Mouse (Mus musculus) retina, embryonic 14.5 days (tissue): ENCODE measurements around the gene St7.
A peak's percentile ranks its signal among the peaks of the same experiment; 100 is the strongest.

Experiments used
- DNase-seq: peaks from one replicate; pipeline ENCODE4 v3.0.0-alpha.2; 2015; ENCODE audit warnings: low spot score

The St7 gene

GRCm38 (mm10) chr6:17951779-17952178 is 259.0 kb downstream of the St7 start:
- no peak for DNase-seq

- no peak for DNase-seq
Observed at GRCm38 (mm10) chr6:17963455-17963854, 270.7 kb downstream of the St7 start.

GRCm38 (mm10) chr6:17968467-17969144 is 275.9 kb downstream of the St7 start:
- peak; percentile 34 for DNase-seq

- DNase-seq, result no peak
Observed at GRCm38 (mm10) chr6:17969815-17970214, 277.1 kb downstream of the St7 start.

- no peak for DNase-seq
Observed at GRCm38 (mm10) chr6:17971393-17971792, 278.7 kb downstream of the St7 start.

GRCm38 (mm10) chr6:17974416-17974815 is 281.7 kb downstream of the St7 start:
- DNase-seq, result no peak

GRCm38 (mm10) chr6:17977165-17977564 is 284.4 kb downstream of the St7 start:
- no peak for DNase-seq

GRCm38 (mm10) chr6:17978324-17978723 is 285.6 kb downstream of the St7 start:
- DNase-seq, result no peak

GRCm38 (mm10) chr6:17978881-17979280 is 286.1 kb downstream of the St7 start:
- no peak for DNase-seq

- no peak for DNase-seq
Observed at GRCm38 (mm10) chr6:17979361-17979760, 286.6 kb downstream of the St7 start.

- DNase-seq, result no peak
Observed at GRCm38 (mm10) chr6:17990173-17991028, 297.7 kb downstream of the St7 start.

- no peak for DNase-seq
Observed at GRCm38 (mm10) chr6:17991625-17992024, 298.9 kb downstream of the St7 start.
